Mouse (Mus musculus) testis, postnatal 10 days (tissue): ENCODE measurements around the gene Apoa4.

Experiments used
- DNase-seq: peaks from one replicate; pipeline ENCODE4 v3.0.0; 2021; ENCODE audit warnings: low spot score

Gene Apoa4

GRCm38 (mm10) chr9:46274494-46274893 lies 34.0 kb downstream of the Apoa4 start:
- no peak for DNase-seq

GRCm38 (mm10) chr9:46282631-46283436 lies 42.3 kb downstream of the Apoa4 start, which contains the start of gene Bud13:
Gene Bud13, plus strand, starts transcription at chr9:46283008.
- DNase-seq, result peak; percentile 96
